Mouse (Mus musculus): ENCODE results near the gene Vnn1.

GRCm38 (mm10) chr10:23938312-23938711 lies 43.8 kb downstream of the Vnn1 start, which contains the start of gene Taar2:
- TF ChIP-seq CTCF (conservative IDR thresholded peaks at IDR 0.05 in 1 of 2, IDR thresholded peaks at IDR 0.05 in 1 of 2; ENCODE audit: low read depth in 2 of 2, low read length in 2 of 2) = no peak
- no peak for TF ChIP-seq POLR2A (IDR thresholded peaks at IDR 0.05; ENCODE audit: low read depth, low read length)
- TF ChIP-seq ZC3H11A (IDR thresholded peaks at IDR 0.05; ENCODE audit: low read depth, low read length) = no peak
- no peak for TF ChIP-seq MAX (IDR thresholded peaks at IDR 0.05; ENCODE audit: low read length)
- no peak for TF ChIP-seq SIN3A (IDR thresholded peaks at IDR 0.05; ENCODE audit: low read length)
- no peak for TF ChIP-seq CHD2 (IDR thresholded peaks at IDR 0.05; ENCODE audit: low read length)
- TF ChIP-seq EP300 (IDR thresholded peaks at IDR 0.05; ENCODE audit: low read length) = no peak
- no peak for TF ChIP-seq MAFK (IDR thresholded peaks at IDR 0.05; ENCODE audit: insufficient replicate concordance, low read length)
- no peak for TF ChIP-seq GABPA (IDR thresholded peaks at IDR 0.05; ENCODE audit: insufficient replicate concordance, low read depth, low read length)
- no peak for TF ChIP-seq E2F4 (IDR thresholded peaks at IDR 0.05; ENCODE audit: insufficient replicate concordance, low read depth, low read length)
- no peak for TF ChIP-seq MXI1 (IDR thresholded peaks at IDR 0.05; ENCODE audit: low read depth, low read length)
- TF ChIP-seq RCOR1 (conservative IDR thresholded peaks at IDR 0.05; ENCODE audit: low read depth, low read length) = no peak
- no peak for TF ChIP-seq MAZ (IDR thresholded peaks at IDR 0.05; ENCODE audit: low read depth, low read length)
- TF ChIP-seq NELFE (IDR thresholded peaks at IDR 0.05; ENCODE audit: low read depth, low read length) = no peak

All from CH12.LX (cell line).